Mouse (Mus musculus): ENCODE measurements around the gene Stard10.

DNA sequence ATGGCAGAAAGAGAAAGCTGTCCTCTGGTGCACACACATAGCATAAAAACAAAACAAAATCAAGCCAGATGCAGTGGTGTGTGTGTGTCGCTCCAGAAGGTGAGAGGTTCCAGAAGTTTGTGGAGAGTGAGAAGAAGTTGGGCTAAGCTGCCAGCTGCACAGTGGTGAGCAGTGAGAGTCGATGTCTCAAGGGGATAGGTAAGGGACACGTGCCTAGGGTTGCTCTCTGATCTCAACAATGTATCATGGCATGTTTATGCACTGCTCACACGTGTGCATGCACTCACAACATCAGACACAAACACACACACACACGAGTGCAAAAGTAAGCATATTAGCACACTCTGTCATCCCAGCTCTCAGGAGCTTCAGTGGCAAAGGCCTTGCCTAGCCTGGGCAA, 47.0 kb downstream of the Stard10 start:
- TF ChIP-seq CTCF (IDR thresholded peaks at IDR 0.05; ENCODE audit: low read depth) (no peak), EP300 (IDR thresholded peaks at IDR 0.05; ENCODE audit: low read depth) (no peak)

All from liver, postnatal 0 days (tissue).